Mouse (Mus musculus) T-cell, adult 2 months (primary cell): ENCODE data around the gene 2900011O08Rik.
A peak's percentile ranks its signal among the peaks of the same experiment; 100 is the strongest.
"Not testable (repeated sequence)": the region's sequence is repeated elsewhere in the genome, so short reads cannot be mapped to it uniquely, and the experiment has no call there.

ENCODE experiments used
- DNase-seq: peaks from one replicate; pipeline ENCODE4 v3.0.0; 2022; ENCODE audit warnings: low spot score

Gene 2900011O08Rik

DNA sequence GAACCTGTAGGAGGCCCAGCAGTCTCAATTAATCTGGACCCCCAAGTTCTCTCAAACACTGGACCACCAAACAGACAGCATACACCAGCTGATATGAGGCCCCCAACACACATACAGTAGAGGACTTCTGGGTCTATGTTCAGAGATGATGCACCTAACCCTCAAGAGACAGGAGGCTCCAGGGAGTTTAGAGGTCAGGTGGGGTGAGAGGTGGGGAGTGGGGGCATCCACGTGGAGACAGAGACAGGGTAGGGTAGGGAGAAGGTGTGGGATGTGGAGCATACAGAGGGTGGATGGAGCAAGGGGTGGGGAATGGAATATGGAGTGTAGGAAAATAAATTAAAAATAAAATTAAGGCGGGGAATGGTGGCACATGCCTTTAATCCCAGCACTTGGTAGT lies 82.3 kb downstream of the 2900011O08Rik start:
- DNase-seq, result not testable (repeated sequence)

DNA sequence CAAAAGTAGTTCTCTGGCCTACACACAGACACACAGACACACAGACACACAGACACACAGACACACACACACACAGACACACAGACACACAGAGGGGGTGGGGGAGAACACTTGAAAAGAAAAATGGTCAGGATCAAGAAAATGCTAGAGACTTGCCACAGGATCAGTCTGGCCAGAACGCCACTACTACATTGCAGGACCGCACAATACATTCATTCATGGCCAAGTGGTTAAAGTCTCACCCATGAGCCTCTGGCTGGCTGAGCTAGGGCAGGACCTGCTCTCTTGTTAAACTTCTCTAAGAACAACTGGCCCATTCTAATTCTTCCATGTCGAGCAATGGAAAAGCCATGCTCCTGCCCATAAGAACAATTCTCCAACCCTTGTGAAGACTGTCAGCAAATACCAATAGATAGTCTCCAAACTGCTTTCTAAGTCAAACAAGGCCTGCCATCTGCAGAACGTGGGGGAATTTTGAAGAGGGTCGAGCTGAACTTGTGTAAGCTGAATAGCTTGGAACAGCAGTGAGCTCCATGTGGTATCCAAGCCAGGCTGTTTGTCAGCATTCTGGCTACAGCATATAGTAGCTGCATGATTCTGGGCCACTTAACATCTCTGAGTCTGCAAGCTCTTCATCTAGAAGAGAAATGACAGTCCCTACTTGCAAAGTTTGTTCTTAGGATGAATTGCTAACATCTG lies 84.2 kb downstream of the 2900011O08Rik start:
- no peak for DNase-seq

DNA sequence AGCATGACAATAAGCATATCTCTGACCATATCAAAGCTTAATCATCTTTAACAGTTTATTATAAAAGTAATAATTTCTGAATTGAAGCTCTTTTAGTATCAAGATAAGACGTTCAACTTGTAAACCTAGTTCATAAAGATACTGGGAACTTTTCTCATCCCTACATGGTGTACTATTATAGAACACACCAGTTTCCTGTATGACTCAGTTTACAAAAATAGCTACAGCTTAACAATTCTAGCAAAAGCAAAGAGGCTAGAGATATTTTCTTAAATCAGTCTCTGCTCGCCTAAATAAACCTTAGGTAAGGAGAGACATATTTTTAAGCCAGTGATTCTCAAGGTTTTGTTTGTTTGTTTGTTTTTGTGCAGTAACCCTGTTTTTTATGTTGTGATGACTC lies 96.5 kb downstream of the 2900011O08Rik start:
- no peak for DNase-seq

DNA sequence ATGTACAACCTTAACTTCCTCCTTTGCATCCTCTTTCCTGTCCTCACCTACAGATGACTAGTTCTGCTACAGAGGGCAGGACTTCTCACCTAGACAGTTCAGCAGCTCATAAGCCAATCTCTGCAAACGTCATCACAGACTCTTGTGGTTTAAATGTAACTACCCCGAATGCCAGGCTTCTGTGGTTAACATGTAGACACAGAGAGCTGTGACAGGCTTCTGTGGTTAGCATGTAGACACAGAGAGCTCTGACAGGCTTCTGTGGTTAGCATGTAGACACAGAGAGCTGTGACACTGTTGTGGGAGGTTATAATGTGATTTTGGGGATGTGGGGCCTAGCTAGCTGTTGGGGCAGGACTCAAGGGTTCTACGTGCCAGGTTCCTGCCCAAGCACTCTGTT lies 101.8 kb downstream of the 2900011O08Rik start:
- peak; percentile 86 for DNase-seq

DNA sequence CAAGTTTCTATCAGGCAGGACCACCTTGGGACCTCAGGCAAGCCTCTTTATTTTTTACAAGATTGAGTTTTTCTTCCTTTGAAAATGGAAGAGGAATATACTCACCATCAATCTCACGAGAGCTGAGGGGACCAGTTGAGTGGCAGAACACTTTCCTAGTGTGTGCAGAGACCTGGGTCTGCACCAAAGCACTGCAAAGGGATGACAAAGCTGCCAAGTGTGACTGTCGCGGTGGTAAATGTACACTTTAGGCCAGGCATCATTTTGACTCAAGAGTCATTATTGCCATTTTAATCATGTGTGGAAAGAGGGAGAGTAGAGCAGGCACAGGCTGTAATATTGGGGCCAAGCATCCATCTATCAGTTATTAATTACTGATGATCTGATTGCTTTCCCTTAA lies 102.9 kb downstream of the 2900011O08Rik start:
- DNase-seq, result no peak

DNA sequence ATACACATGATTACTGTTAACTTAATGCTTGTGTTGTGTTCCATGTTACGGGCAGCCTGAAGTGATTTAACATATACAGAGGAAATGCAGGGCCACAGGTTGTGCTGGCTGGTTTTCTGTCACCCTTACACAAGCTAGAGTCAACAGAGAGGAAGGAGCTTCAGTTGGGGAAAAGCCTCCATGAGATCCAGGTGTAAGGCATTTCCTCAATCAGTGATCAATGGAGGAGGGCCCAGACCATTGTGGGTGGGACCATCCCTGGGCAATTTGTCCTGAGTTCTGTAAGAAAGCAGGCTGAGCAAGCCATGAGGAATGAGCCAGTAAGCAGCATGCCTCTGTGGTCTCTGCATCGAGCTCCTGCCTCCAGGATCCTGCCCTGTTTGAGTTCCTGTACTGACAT lies 105.4 kb downstream of the 2900011O08Rik start:
- no peak for DNase-seq

DNA sequence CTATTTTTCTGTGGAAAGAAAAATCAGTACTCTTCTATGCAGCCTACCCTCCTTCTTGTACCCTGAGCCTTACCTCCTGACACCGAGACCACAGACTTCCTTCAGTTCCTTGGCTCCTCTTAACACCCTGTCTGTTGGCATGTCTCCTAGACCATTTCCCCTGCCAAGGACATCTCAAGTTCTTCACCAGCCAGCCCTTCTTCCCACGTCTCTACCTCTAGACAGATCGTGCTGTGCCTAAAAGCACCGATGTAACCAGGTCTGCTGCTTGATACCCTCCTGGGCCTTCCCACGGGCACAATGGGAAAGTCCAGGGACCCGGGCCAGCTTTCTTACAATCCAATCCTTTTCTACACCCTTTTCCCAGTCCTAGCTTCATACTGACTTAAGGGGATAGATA lies 119.5 kb downstream of the 2900011O08Rik start:
- DNase-seq, result no peak

DNA sequence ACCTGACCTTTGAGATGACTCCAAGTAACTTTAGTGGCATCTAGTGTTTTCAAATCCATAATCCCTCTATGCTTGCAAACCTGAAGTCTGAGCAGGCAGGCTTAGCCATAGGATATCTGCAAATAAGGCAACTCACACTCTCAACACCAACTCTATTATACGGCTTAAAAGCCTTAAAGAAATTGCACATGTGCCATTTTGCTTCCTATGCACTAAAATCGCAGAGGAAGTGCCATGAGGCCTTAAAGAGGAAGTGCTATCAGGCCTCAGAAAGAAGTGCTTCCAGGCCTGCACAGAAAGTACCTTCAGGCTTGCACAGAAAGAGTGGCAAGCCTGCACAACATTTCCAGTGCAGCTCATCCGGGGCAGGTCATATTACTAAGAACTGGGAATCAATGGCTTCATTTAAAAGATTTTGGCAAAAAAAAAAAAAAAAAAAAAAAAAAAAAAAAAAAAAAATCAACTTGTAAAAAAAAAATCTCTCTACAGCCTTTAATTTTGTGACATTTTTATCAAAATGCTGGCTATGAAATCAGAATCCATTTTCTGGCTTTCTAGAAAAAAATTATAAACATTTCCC lies 123.3 kb downstream of the 2900011O08Rik start:
- DNase-seq, result no peak

DNA sequence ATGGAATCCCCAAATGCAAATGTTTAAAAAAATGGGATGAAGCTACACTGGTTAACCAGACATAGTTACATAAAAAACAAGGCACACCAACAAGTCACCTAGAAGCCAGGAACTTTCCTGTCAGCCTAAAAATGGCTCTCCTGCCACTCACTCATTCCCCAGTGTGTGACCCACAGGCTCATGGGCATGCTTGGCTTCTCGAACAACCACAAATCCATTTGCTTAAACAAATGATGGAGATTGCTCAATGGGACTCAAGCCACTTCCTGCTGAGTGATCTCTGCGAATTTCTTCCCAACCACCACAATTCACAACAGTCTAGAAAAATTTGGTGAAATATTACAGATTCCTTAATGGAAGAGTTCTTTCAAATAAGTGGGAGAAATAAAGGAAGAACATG lies 124.5 kb downstream of the 2900011O08Rik start:
- no peak for DNase-seq

DNA sequence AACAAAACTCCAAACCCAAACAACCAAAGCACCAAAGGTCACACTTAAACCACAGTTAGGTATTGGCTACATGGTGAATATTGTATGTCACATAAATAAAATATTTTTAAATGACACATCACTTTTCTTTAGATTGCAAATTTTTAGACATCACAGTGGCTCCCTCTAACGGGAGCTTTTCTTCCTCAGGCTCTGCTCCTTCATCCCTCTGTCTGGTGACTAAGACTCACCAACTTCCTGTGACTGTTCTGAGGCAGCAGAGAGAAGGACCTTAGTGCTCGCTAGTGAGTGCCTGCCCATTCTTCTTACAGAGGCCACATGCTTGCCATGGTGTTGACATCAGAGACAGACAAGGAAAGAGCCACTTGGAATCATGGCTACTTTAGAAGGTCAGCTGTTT lies 125.7 kb downstream of the 2900011O08Rik start:
- DNase-seq, result no peak

DNA sequence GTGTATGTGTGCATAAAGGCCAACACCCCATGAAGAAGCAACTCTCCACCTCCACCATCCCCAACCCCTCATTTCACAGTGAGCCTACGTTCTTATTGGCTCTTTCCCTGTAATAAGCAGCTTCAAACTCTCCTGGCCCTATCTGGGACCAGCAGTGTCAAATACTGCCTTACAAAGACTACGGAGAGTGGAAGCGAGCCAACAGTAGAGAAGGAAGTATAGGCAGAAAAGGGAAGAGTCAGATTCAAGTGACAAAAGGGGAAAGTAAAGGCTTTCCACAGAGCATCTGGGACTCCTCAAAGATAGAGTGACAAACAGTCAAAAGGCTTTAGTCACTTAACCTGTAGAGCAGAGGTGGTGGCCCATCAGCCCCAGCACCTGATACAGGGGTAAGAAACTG lies 126.3 kb downstream of the 2900011O08Rik start:
- DNase-seq, result no peak

DNA sequence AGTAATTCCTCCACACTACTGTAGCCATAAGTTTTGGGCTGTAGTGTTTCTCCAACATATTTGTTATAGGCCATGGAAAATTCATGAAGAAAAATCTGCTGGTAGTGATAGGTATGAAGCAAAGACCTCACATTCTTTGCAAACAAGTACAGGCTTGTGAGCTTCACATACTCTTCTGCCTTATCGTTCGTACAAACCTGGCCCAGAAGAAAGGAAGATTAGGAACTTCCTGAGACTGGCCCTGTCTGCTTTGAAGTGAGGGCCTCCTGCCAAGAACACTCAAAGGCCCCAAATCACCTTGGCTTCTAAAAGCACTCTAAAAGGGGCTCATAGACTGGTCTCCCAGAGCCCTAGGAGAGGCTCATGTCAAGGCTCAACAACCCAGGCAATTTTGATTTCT lies 130.9 kb downstream of the 2900011O08Rik start:
- DNase-seq, result no peak

DNA sequence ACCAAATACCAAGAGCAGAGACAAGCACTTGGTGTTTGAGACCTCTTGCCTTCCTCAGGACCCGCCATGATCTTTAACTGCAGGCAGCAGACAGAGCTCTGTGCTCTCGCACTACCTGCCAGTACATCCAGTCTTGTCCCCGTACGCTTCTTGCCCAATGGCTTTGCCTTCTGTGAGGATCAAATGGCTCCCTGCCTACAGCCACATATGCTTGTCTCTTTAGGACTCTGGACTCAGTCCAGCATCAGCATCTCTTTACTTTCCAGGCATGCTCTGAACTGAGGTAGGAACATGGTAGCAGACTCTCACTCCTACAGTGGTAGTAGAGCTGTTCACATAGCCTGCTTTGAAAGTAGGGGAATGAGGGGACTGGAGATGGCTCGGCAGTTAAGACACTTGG lies 134.5 kb downstream of the 2900011O08Rik start:
- DNase-seq, result no peak

DNA sequence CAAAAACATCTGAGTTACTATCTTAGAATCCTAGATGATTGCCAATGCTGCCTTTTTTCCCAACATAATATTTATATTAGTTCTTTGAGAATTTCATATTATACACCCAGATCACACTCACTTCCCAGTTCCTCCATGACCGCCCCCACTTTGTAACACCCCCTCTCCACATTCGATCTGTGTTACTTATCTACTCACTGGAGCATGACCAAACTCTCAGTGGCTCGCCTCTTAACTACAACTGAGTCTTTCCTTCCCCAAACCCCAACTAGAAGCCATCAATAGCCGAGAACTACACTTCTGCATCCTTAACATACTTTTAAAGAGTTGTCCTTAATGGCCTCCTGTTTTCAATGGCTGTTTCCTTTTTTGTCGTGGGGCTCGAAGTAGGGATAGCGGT lies 135.2 kb downstream of the 2900011O08Rik start:
- DNase-seq, result no peak

DNA sequence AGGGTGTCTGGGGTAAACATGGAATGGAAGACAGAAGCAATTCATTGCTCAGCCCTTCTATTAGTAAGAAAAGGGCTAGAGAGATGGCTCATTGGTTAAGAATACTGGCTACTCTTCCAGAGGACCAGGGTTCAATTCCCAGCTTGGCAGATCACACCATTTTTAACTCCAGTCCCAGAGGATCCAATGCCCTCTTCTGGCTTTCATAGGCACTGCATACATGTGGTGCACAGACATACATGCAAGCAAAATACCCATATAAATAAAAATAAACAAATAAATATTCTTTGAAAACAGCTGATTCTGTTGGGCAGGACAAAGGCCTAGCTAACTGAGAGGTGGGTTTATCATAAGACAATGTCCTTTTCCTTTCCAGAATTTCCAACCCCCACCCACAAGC lies 136.2 kb downstream of the 2900011O08Rik start:
- DNase-seq, result no peak

DNA sequence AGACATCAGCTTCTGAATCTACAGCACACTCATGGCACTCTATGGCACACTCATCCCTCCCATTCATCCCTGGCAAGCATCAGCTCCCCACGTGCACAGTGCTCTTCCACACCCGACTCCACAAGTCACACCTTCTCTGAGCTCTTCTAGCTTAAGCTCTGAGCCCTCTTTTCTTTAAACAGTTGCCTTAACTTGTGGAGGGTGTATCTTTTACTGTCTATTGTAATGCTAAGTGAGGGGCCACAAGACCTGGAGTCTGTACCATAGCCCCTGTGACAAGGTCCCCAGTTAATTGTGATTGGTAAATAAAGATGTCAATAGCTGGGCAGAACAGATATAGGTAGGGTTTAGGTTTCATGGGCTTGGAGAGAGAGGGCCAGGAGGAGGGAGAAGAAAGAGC lies 137.5 kb downstream of the 2900011O08Rik start:
- DNase-seq, result no peak

DNA sequence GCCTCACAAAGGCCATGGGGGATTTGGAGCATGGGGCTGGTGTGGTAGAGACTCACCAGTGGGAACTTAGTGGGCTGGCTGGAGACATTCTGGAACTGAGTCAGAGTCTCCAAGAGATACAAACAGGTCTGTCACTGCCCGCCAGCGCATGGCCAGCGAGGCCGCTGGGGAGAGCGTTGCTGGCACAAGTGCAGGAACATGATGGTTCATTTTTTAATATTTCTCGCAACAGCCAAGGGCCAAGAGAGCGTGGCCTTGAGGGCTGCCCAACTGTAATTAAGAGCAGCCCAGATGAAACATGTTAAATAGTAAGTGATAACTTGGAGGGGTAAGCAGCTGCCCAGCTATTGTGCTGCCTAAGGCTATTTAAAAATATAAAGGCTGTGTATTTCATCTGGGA lies 138.3 kb downstream of the 2900011O08Rik start:
- no peak for DNase-seq

DNA sequence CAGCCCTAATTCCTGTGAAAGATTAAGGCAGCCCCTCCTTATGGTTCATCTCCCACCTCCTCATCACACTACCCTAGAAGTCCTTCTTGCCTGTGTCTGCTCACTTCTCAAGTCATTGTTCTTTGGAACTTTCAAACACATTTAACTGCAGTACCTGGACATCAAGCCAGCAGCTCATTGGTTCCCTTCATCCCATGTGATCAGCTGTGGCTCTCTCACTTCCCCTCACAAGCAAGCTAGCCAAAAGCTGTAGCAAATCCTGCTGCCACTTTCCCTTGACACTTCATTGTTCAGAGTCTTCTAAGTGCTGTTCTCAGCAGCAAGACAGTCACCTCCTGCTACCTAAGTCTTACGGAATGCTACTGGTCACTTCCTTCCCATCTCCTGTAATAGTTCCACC lies 138.8 kb downstream of the 2900011O08Rik start:
- no peak for DNase-seq

DNA sequence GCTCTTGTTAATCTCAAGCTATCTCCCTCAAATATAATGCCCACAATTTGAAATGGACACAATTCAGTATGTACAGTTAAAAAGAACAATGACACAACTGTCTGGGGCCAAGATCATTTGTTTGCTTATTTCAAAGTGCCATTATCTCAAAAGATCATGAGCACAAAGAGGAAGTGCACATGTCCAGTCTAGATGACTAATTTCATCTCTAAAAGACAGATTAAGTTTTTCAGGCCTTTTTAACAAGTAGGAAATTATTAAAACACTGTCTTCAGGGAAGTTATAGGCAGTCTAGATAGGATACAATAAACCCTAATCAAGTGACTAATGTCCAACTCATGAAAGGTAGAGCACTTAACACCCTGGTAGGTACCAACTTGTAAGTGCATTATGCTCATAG lies 142.6 kb downstream of the 2900011O08Rik start:
- no peak for DNase-seq

DNA sequence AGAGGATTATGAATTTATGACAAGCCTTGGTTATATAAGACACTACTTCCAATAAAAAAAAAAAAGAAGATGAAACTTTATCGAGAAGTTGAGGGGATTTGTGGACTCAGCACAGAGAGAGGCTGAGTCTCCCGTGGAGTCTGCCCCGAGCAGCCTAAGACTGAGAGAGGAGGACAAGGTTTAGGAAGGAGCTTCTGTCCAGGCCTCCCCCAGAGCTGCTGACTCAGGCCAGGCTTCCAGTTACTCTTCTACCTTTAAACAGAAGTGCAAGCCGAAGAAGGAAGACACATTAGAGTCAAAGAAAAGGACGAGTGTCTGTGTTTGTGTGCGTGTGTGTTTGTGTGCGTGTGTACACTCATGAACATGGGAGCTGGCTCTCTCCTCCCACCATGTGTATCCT lies 144.4 kb downstream of the 2900011O08Rik start:
- no peak for DNase-seq

DNA sequence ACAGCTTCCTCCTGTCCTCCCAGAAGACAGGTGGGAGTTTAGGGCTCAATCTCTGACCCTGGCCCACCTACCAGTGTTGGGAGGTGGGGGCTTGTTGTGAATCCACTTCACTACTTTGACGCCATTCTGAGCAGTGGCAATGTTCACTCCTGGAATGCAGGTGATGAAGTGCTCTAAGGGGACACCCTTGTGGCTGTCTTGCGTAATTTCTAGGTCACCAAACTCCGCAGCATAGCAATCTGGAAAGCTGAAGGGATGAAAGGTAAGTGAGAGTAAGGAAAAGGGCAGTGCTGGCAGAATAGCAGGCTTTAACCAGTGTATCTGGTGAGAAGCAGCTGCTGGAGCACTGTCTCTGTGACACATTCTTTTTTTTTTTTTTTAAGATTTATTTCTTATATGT lies 145.0 kb downstream of the 2900011O08Rik start:
- no peak for DNase-seq

DNA sequence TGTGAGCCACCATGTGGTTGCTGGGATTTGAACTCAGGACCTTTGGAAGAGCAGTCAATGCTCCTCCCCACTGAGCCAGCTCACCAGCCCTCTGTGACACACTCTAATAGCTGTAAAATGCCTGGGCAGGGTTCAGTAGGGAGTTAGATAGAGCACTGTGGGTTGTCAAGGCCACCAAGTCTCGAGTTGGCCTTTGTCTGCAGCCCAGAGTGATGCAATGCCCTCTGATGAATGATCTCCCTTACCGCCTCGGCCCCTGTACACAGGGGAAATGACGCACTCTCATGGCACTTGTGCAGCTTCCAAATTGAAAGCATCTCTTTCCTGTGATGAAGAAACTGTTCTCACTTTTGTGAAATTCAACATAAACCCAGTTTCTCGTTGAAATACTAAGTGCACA lies 145.4 kb downstream of the 2900011O08Rik start:
- DNase-seq, result no peak

DNA sequence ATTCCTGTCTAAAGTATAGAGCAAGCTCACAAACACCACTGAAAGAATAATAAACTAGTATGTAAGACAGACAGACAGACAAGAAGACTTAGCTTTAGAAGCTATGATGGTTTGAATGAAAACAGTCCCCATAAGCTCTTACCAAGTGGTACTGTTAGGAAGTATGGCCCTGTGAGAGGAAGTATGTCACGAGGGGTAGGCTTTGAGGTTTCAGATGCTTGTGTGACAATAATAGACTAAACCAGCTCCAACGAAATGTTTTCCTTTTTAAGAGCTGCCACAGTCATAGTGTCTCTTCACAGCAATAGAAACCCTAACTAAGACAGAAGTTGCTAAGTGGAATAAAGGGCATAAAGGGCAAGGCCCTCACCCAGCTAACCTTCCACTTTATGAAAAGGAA lies 148.6 kb downstream of the 2900011O08Rik start:
- DNase-seq, result no peak

DNA sequence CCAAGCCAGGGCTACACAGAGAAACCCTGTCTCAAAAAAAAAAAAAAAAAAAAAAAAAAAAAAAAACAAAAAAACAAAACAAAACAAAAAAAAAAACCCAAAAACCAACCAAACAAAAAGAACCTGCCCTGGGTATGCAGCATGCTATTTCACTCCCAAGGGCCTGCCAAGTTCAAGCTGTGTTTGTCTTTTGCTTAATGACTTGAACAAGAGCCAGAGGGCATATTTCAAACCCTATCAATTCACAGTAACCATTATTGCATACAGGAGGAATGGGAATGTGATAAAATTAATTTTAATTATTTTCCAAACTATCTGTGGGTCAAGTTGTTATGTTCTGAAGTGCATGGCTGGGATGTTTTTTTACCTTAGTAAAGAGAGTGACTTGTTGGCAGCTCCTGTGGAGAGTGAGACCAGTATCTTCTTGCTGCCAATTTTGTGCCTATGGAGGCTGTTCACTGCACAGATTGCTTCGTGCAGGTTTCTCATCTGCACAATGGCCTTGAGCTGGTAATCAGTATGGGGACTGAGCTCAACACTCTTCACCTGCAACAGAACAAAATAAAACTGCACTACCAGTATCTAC lies 151.7 kb downstream of the 2900011O08Rik start:
- no peak for DNase-seq
